Mouse (Mus musculus): Measurements from ENCODE around the gene Pitpnc1. TPM values are rescaled to one million over a fixed set of nuclear protein-coding genes. Genes with fewer than 3 reads are reported as not detected.

Pitpnc1 gene
- polyA plus RNA-seq, 1 experiment from 2014 or later, result 10.9 TPM

DNA sequence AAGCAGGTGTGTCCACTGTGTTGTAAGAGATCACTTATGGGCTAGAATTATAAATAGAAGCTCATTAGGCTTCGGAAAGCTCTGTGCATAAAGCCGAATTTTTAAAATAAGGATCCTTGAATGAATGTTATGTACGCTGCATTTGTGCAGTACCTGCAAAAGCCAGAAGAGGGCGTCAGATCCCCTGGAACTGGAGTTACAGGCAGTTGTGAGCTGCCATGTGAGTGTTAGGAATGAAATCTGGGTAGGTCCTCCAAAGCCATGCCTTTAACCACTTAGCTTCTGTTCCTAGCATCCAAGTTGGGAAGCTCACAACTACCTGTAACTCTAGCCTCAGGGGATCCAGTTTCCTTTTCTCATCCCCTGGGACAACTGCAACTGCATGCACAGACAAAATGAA is 85.2 kb downstream of the Pitpnc1 start:
- Histone ChIP-seq H3K36me3 (ENCODE audit: control insufficient read depth, insufficient read depth, low read length) (no peaks in the 10 kb centered on the region), H3K4me2 (no peak overlapping the region), H3K9ac (ENCODE audit: low read depth, low read length) (no peak overlapping the region), H3K4me3 (ENCODE audit: low read depth, low read length) (no peak overlapping the region), H3K27me3 (ENCODE audit: control insufficient read depth, insufficient read depth, low read length) (no peaks in the 10 kb centered on the region), H3K4me1 (ENCODE audit: control insufficient read depth, insufficient read depth, low read length) (no peaks in the 10 kb centered on the region), H3K27ac (ENCODE audit: low read depth, low read length) (no peak overlapping the region), H3K9me3 (replicated peaks; ENCODE audit: control insufficient read depth, low read length) (no peaks in the 10 kb centered on the region)
- no peak for ATAC-seq (replicated peaks; ENCODE audit: insufficient number of reproducible peaks, low FRiP score, low TSS enrichment)
- WGBS (ENCODE audit: insufficient replicate concordance), result 60% methylated on average over 4 of the region's 4 CpGs

GRCm38 (mm10) chr11:107383985-107384384 is 86.5 kb downstream of the Pitpnc1 start:
- Histone ChIP-seq H3K36me3 (ENCODE audit: control insufficient read depth, insufficient read depth, low read length) (no peaks in the 10 kb centered on the region), H3K9me3 (replicated peaks; ENCODE audit: control insufficient read depth, low read length) (no peaks in the 10 kb centered on the region), H3K4me1 (ENCODE audit: control insufficient read depth, insufficient read depth, low read length) (no peaks in the 10 kb centered on the region), H3K27me3 (ENCODE audit: control insufficient read depth, insufficient read depth, low read length) (no peaks in the 10 kb centered on the region), H3K4me3 (ENCODE audit: low read depth, low read length) (no peak overlapping the region), H3K4me2 (no peak overlapping the region), H3K9ac (ENCODE audit: low read depth, low read length) (no peak overlapping the region), H3K27ac (ENCODE audit: low read depth, low read length) (no peak overlapping the region)
- WGBS (ENCODE audit: insufficient replicate concordance), result 78% methylated on average over 6 of the region's 6 CpGs
- ATAC-seq (replicated peaks; ENCODE audit: insufficient number of reproducible peaks, low FRiP score, low TSS enrichment), result no peak

GRCm38 (mm10) chr11:107379965-107380364 is 90.5 kb downstream of the Pitpnc1 start:
- 74% methylated on average over 9 of the region's 9 CpGs for WGBS (ENCODE audit: insufficient replicate concordance)
- H3K27me3 ChIP-seq (ENCODE audit: control insufficient read depth, insufficient read depth, low read length), result no peaks in the 10 kb centered on the region
- H3K4me2 ChIP-seq, result no peak overlapping the region
- no peaks in the 10 kb centered on the region for H3K36me3 ChIP-seq (ENCODE audit: control insufficient read depth, insufficient read depth, low read length)
- ATAC-seq (replicated peaks; ENCODE audit: insufficient number of reproducible peaks, low FRiP score, low TSS enrichment), result no peak
- no peaks in the 10 kb centered on the region for H3K9me3 ChIP-seq (replicated peaks; ENCODE audit: control insufficient read depth, low read length)
- no peak overlapping the region for H3K4me3 ChIP-seq (ENCODE audit: low read depth, low read length)
- H3K4me1 ChIP-seq (ENCODE audit: control insufficient read depth, insufficient read depth, low read length), result 0 out of 2 replicates have a peak, but pooled peaks cover 2% of the 10 kb centered on the region
- H3K9ac ChIP-seq (ENCODE audit: low read depth, low read length), result no peak overlapping the region
- no peak overlapping the region for H3K27ac ChIP-seq (ENCODE audit: low read depth, low read length)

- Histone ChIP-seq H3K4me2 (no peak overlapping the region), H3K4me1 (ENCODE audit: control insufficient read depth, insufficient read depth, low read length) (0 out of 2 replicates have a peak, but pooled peaks cover 2% of the 10 kb centered on the region), H3K27me3 (ENCODE audit: control insufficient read depth, insufficient read depth, low read length) (no peaks in the 10 kb centered on the region), H3K9ac (ENCODE audit: low read depth, low read length) (no peak overlapping the region), H3K27ac (ENCODE audit: low read depth, low read length) (no peak overlapping the region), H3K36me3 (ENCODE audit: control insufficient read depth, insufficient read depth, low read length) (no peaks in the 10 kb centered on the region), H3K4me3 (ENCODE audit: low read depth, low read length) (no peak overlapping the region), H3K9me3 (replicated peaks; ENCODE audit: control insufficient read depth, low read length) (no peaks in the 10 kb centered on the region)
- WGBS (ENCODE audit: insufficient replicate concordance), result 83% methylated on average over 22 of the region's 22 CpGs
- no peak for ATAC-seq (replicated peaks; ENCODE audit: insufficient number of reproducible peaks, low FRiP score, low TSS enrichment)
Observed at GRCm38 (mm10) chr11:107379089-107379845, 91.2 kb downstream of the Pitpnc1 start.

DNA sequence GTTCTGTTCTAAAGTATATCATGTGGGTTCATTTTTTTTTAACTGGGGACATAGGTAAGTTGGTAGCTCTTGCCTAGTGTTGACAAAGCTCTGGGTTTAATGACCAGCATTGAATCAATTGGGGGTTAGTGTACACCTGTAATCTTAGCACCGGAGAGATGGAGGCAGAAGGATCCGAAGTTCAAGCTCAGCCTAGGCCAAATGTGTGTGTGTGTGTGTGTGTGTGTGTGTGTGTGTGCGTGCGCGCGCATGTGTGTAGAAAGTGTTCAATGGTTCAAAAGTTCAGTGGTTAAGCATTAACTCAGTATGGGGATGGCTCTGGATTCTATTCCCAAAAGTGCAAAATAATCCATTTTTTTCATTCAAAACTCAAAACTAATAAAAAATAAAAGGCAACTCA is 93.2 kb downstream of the Pitpnc1 start:
- no peaks in the 10 kb centered on the region for H3K36me3 ChIP-seq (ENCODE audit: control insufficient read depth, insufficient read depth, low read length)
- H3K4me1 ChIP-seq (ENCODE audit: control insufficient read depth, insufficient read depth, low read length), result 0 out of 2 replicates have a peak, but pooled peaks cover 2% of the 10 kb centered on the region
- no peak for ATAC-seq (replicated peaks; ENCODE audit: insufficient number of reproducible peaks, low FRiP score, low TSS enrichment)
- no peak overlapping the region for H3K4me2 ChIP-seq
- H3K27ac ChIP-seq (ENCODE audit: low read depth, low read length), result no peak overlapping the region
- H3K9me3 ChIP-seq (replicated peaks; ENCODE audit: control insufficient read depth, low read length), result no peaks in the 10 kb centered on the region
- H3K4me3 ChIP-seq (ENCODE audit: low read depth, low read length), result no peak overlapping the region
- no peaks in the 10 kb centered on the region for H3K27me3 ChIP-seq (ENCODE audit: control insufficient read depth, insufficient read depth, low read length)
- WGBS (ENCODE audit: insufficient replicate concordance), result 98% methylated on average over 6 of the region's 6 CpGs
- no peak overlapping the region for H3K9ac ChIP-seq (ENCODE audit: low read depth, low read length)

GRCm38 (mm10) chr11:107376272-107376671 is 94.2 kb downstream of the Pitpnc1 start:
- Histone ChIP-seq H3K27me3 (ENCODE audit: control insufficient read depth, insufficient read depth, low read length) (no peaks in the 10 kb centered on the region), H3K4me1 (ENCODE audit: control insufficient read depth, insufficient read depth, low read length) (0 out of 2 replicates have a peak, but pooled peaks cover 2% of the 10 kb centered on the region), H3K9ac (ENCODE audit: low read depth, low read length) (no peak overlapping the region), H3K4me3 (ENCODE audit: low read depth, low read length) (no peak overlapping the region), H3K4me2 (no peak overlapping the region), H3K36me3 (ENCODE audit: control insufficient read depth, insufficient read depth, low read length) (no peaks in the 10 kb centered on the region), H3K9me3 (replicated peaks; ENCODE audit: control insufficient read depth, low read length) (no peaks in the 10 kb centered on the region), H3K27ac (ENCODE audit: low read depth, low read length) (no peak overlapping the region)
- no peak for ATAC-seq (replicated peaks; ENCODE audit: insufficient number of reproducible peaks, low FRiP score, low TSS enrichment)
- 53% methylated on average over 12 of the region's 12 CpGs for WGBS (ENCODE audit: insufficient replicate concordance)

DNA sequence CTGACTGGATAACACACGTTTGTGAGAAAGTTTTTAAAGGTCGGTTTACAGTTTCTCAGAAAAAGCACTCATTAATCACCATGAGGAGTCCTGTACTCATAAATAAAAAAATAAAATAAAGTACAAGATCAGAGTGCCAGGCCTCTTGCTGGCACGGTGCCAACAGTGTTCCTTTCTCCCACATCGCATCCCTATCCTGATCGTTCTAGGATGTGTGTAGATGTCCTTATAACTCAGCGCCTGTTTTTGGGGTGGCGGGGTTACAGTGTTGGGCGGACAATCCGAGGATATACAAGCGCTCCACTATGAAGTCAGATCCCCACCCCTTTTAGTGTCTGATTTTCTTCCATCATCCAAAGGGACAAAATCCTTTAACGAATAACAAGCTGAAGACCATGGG is 94.7 kb downstream of the Pitpnc1 start:
- Histone ChIP-seq H3K27me3 (ENCODE audit: control insufficient read depth, insufficient read depth, low read length) (no peaks in the 10 kb centered on the region), H3K4me1 (ENCODE audit: control insufficient read depth, insufficient read depth, low read length) (0 out of 2 replicates have a peak, but pooled peaks cover 2% of the 10 kb centered on the region), H3K4me2 (no peak overlapping the region), H3K9ac (ENCODE audit: low read depth, low read length) (no peak overlapping the region), H3K4me3 (ENCODE audit: low read depth, low read length) (no peak overlapping the region), H3K27ac (ENCODE audit: low read depth, low read length) (no peak overlapping the region), H3K36me3 (ENCODE audit: control insufficient read depth, insufficient read depth, low read length) (no peaks in the 10 kb centered on the region), H3K9me3 (replicated peaks; ENCODE audit: control insufficient read depth, low read length) (no peaks in the 10 kb centered on the region)
- WGBS (ENCODE audit: insufficient replicate concordance), result 87% methylated on average over 11 of the region's 11 CpGs
- ATAC-seq (replicated peaks; ENCODE audit: insufficient number of reproducible peaks, low FRiP score, low TSS enrichment), result no peak

DNA sequence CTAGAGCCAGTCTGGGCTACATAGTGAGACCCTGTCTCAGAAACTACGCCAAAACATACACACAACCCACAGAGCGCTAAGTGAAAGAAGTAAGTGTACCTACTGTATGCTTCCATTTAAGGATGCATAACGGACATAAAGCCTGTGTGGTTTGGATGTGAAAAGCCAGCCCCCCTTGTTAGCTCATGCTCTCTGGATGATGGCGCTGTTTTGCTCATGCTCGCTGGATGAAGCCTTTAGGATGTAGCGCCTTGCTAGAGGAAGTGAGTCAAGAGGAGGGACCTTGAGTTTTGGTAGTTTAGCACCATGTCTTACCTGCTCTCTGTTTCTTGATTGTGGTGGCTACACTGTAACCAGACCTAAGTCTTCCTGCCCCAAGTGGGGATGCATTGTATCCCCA is 96.9 kb downstream of the Pitpnc1 start:
- Histone ChIP-seq H3K9ac (ENCODE audit: low read depth, low read length) (no peak overlapping the region), H3K4me2 (no peak overlapping the region), H3K4me3 (ENCODE audit: low read depth, low read length) (no peak overlapping the region), H3K27ac (ENCODE audit: low read depth, low read length) (no peak overlapping the region), H3K4me1 (ENCODE audit: control insufficient read depth, insufficient read depth, low read length) (0 out of 2 replicates have a peak, but pooled peaks cover 2% of the 10 kb centered on the region), H3K36me3 (ENCODE audit: control insufficient read depth, insufficient read depth, low read length) (no peaks in the 10 kb centered on the region), H3K27me3 (ENCODE audit: control insufficient read depth, insufficient read depth, low read length) (no peaks in the 10 kb centered on the region), H3K9me3 (replicated peaks; ENCODE audit: control insufficient read depth, low read length) (no peaks in the 10 kb centered on the region)
- WGBS (ENCODE audit: insufficient replicate concordance), result 89% methylated on average over 6 of the region's 6 CpGs
- no peak for ATAC-seq (replicated peaks; ENCODE audit: insufficient number of reproducible peaks, low FRiP score, low TSS enrichment)

- ATAC-seq (replicated peaks; ENCODE audit: insufficient number of reproducible peaks, low FRiP score, low TSS enrichment), result no peak
- Histone ChIP-seq H3K9ac (ENCODE audit: low read depth, low read length) (no peak overlapping the region), H3K36me3 (ENCODE audit: control insufficient read depth, insufficient read depth, low read length) (no peaks in the 10 kb centered on the region), H3K27ac (ENCODE audit: low read depth, low read length) (no peak overlapping the region), H3K27me3 (ENCODE audit: control insufficient read depth, insufficient read depth, low read length) (no peaks in the 10 kb centered on the region), H3K9me3 (replicated peaks; ENCODE audit: control insufficient read depth, low read length) (no peaks in the 10 kb centered on the region), H3K4me3 (ENCODE audit: low read depth, low read length) (no peak overlapping the region), H3K4me1 (ENCODE audit: control insufficient read depth, insufficient read depth, low read length) (0 out of 2 replicates have a peak, but pooled peaks cover 2% of the 10 kb centered on the region), H3K4me2 (no peak overlapping the region)
- WGBS (ENCODE audit: insufficient replicate concordance), result 95% methylated on average over 4 of the region's 4 CpGs
Observed at GRCm38 (mm10) chr11:107373154-107373553, 97.3 kb downstream of the Pitpnc1 start.

Data from heart, embryonic 11.5 days (tissue).